In the genomic region with DNA sequence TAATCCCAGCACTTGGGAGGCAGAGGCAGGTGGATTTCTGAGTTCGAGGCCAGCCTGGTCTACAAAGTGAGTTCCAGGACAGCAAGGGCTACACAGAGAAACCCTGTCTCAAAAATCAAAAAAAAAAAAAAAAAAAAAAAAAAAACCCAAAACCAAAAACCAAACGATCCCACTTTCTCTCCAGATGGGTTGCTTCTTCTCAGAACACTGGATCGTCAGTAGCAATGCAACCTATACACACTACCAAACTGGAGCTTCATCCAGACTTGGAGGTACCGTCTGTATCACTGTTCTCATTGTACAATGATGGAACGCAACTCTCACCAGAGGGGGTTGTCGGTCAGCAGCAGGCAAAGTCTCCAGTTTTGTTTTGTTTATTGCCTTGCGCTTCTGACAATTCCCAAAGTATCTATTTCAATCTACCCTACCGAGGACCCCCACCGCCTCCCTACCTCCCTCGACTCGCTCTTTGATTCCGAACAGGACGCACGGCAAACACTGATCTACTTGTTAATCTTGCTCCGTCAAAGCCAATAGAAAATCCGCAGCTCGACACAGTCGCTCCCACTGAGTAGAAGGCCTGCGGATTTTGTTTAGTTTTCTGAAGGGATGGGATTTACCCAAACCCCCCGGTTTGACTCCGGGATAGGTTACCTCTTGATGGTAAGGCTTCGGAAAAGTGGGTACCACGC, we compare ENCODE assay signal across 8 mouse cellular contexts. TPM values are rescaled to one million over a fixed set of nuclear protein-coding genes. Genes with fewer than 3 reads are reported as not detected.
DNase-seq lines count a peak whose midpoint lies in the region; ATAC-seq and TF ChIP-seq lines count a peak whose summit lies in the region.

No protein-coding gene starts in this region.

- no peak for TF ChIP-seq CTCF in lung, embryonic 14.5 days (IDR thresholded peaks at IDR 0.05; ENCODE audit: low read depth)

- peak overlapping the region; percentile 91 for H3K27ac ChIP-seq in lung, embryonic 14.5 days (ENCODE audit: low read depth)
- peak overlapping the region; percentile 94 for H3K27ac ChIP-seq in embryonic facial prominence, embryonic 12.5 days
- peak overlapping the region; percentile 88 for H3K27ac ChIP-seq in intestine, embryonic 14.5 days (ENCODE audit: low read depth)
- H3K27ac ChIP-seq in neural tube, embryonic 12.5 days: no peak overlapping the region

- peaks cover 28% of the 10 kb centered on the region for H3K36me3 ChIP-seq in lung, embryonic 14.5 days (ENCODE audit: insufficient read depth)
- peaks cover 34% of the 10 kb centered on the region for H3K36me3 ChIP-seq in embryonic facial prominence, embryonic 12.5 days
- H3K36me3 ChIP-seq in intestine, embryonic 14.5 days (ENCODE audit: control insufficient read depth, insufficient read depth, low read length): peaks cover 25% of the 10 kb centered on the region
- peaks cover 35% of the 10 kb centered on the region for H3K36me3 ChIP-seq in neural tube, embryonic 12.5 days

- peak overlapping the region; percentile 69 for H3K4me2 ChIP-seq in lung, embryonic 14.5 days
- H3K4me2 ChIP-seq in embryonic facial prominence, embryonic 12.5 days (replicated peaks): peak overlapping the region; percentile 59
- H3K4me2 ChIP-seq in intestine, embryonic 14.5 days (ENCODE audit: low read length): peak overlapping the region; percentile 66
- H3K4me2 ChIP-seq in neural tube, embryonic 12.5 days (replicated peaks): peak overlapping the region; percentile 68

- H3K9ac ChIP-seq in lung, embryonic 14.5 days: peak overlapping the region; percentile 84
- peak overlapping the region; percentile 84 for H3K9ac ChIP-seq in embryonic facial prominence, embryonic 12.5 days
- H3K9ac ChIP-seq in intestine, embryonic 14.5 days (ENCODE audit: low read length): peak overlapping the region; percentile 74
- H3K9ac ChIP-seq in neural tube, embryonic 12.5 days: peak overlapping the region; percentile 78

- no peak for DNase-seq in lung, embryonic 14.5 days
- no peak for DNase-seq in lung, adult 18-20 months
- DNase-seq in intestine, embryonic 14.5 days (ENCODE audit: low spot score): no peak
- no peak for DNase-seq in ovary, postnatal 14 days (ENCODE audit: low spot score)
- no peak for DNase-seq in adrenal gland, adult 18-20 months (ENCODE audit: low spot score in 2 of 2)
- DNase-seq in frontal cortex, postnatal 36 days (ENCODE audit: low spot score in 2 of 2): no peak

- no peaks in the 10 kb centered on the region for H3K4me1 ChIP-seq in lung, embryonic 14.5 days (ENCODE audit: insufficient read depth)
- peaks cover 5% of the 10 kb centered on the region; the same call in 1 of the 2 replicates for H3K4me1 ChIP-seq in embryonic facial prominence, embryonic 12.5 days
- peaks cover 8% of the 10 kb centered on the region for H3K4me1 ChIP-seq in intestine, embryonic 14.5 days (replicated peaks; ENCODE audit: control insufficient read depth, insufficient read depth, low read length)
- H3K4me1 ChIP-seq in neural tube, embryonic 12.5 days: peaks cover 8% of the 10 kb centered on the region

- ATAC-seq in lung, embryonic 14.5 days (ENCODE audit: insufficient read depth): peak; percentile 19; the same call in 1 of the 2 replicates
- 0 out of 2 replicates have a peak, but pooled peaks have one; percentile 28 for ATAC-seq in embryonic facial prominence, embryonic 12.5 days (ENCODE audit: insufficient number of reproducible peaks, insufficient read depth, low FRiP score, low TSS enrichment)
- ATAC-seq in intestine, embryonic 14.5 days (replicated peaks; ENCODE audit: low FRiP score, low TSS enrichment, low read depth): peak; percentile 21
- ATAC-seq in neural tube, embryonic 12.5 days (ENCODE audit: low FRiP score, low read depth): no peak

- H3K27me3 ChIP-seq in lung, embryonic 14.5 days (ENCODE audit: insufficient read depth, low read length): no peaks in the 10 kb centered on the region
- H3K27me3 ChIP-seq in embryonic facial prominence, embryonic 12.5 days: no peaks in the 10 kb centered on the region
- no peaks in the 10 kb centered on the region for H3K27me3 ChIP-seq in intestine, embryonic 14.5 days (replicated peaks; ENCODE audit: control insufficient read depth, insufficient read depth, low read length)
- no peaks in the 10 kb centered on the region for H3K27me3 ChIP-seq in neural tube, embryonic 12.5 days (replicated peaks)

- peak overlapping the region; percentile 76 for H3K4me3 ChIP-seq in lung, embryonic 14.5 days (ENCODE audit: low read depth, low read length)
- peak overlapping the region; percentile 75 for H3K4me3 ChIP-seq in embryonic facial prominence, embryonic 12.5 days
- H3K4me3 ChIP-seq in intestine, embryonic 14.5 days (ENCODE audit: low read depth, low read length): peak overlapping the region; percentile 49
- peak overlapping the region; percentile 66 for H3K4me3 ChIP-seq in neural tube, embryonic 12.5 days

- H3K9me3 ChIP-seq in lung, embryonic 14.5 days (ENCODE audit: low read depth, low read length): no peaks in the 10 kb centered on the region; the same call in 1 of the 2 replicates
- H3K9me3 ChIP-seq in embryonic facial prominence, embryonic 12.5 days: 0 out of 2 replicates have a peak, but pooled peaks cover 3% of the 10 kb centered on the region
- H3K9me3 ChIP-seq in intestine, embryonic 14.5 days (ENCODE audit: control insufficient read depth, low read length): peaks cover under 1% of the 10 kb centered on the region; the same call in 1 of the 2 replicates
- H3K9me3 ChIP-seq in neural tube, embryonic 12.5 days: no peaks in the 10 kb centered on the region

- 4% methylated on average over 23 of the region's 23 CpGs for WGBS in lung, embryonic 14.5 days
- 4% methylated on average over 23 of the region's 23 CpGs for WGBS in embryonic facial prominence, embryonic 12.5 days
- 4% methylated on average over 23 of the region's 23 CpGs for WGBS in intestine, embryonic 14.5 days
- WGBS in neural tube, embryonic 12.5 days: 4% methylated on average over 23 of the region's 23 CpGs

RNA-seq across cellular contexts. Expression of a gene that starts 0.5 kb away (rescaled TPM):
- 83.0 and 83.9 TPM in 2 replicates for polyA plus RNA-seq in lung, embryonic 14.5 days (2014; fragmentation: Nextera tagmentation; extraction: Ambion mirVana)
- 78.0 and 84.0 TPM in 2 replicates for polyA plus RNA-seq in embryonic facial prominence, embryonic 12.5 days (2016; fragmentation: Nextera tagmentation; extraction: Ambion mirVana)
- 70.1 and 72.7 TPM in 2 replicates for polyA plus RNA-seq in intestine, embryonic 14.5 days (2014; fragmentation: Nextera tagmentation; extraction: Ambion mirVana)
- 64.7 and 68.3 TPM in 2 replicates for polyA plus RNA-seq in neural tube, embryonic 12.5 days (2016; fragmentation: Nextera tagmentation; extraction: Ambion mirVana)
- total RNA-seq in adrenal gland, adult 18-20 months (2021): 10 to 100 TPM; 41.2 to 52.2 TPM

RNA-seq across cellular contexts. Expression of a gene that starts 0.6 kb away (rescaled TPM):
- polyA plus RNA-seq in lung, embryonic 14.5 days (2014; fragmentation: Nextera tagmentation; extraction: Ambion mirVana): 290 and 295 TPM in 2 replicates
- polyA plus RNA-seq in embryonic facial prominence, embryonic 12.5 days (2016; fragmentation: Nextera tagmentation; extraction: Ambion mirVana): 328 and 358 TPM in 2 replicates
- polyA plus RNA-seq in intestine, embryonic 14.5 days (2014; fragmentation: Nextera tagmentation; extraction: Ambion mirVana): 267 TPM in 2 replicates
- 310 and 330 TPM in 2 replicates for polyA plus RNA-seq in neural tube, embryonic 12.5 days (2016; fragmentation: Nextera tagmentation; extraction: Ambion mirVana)
- total RNA-seq in adrenal gland, adult 18-20 months (2021): 100 to 1,000 TPM; 136 to 140 TPM

RNA-seq across cellular contexts. Expression of a gene that starts 18.4 kb away (rescaled TPM):
- 2.1 and 2.2 TPM in 2 replicates for polyA plus RNA-seq in lung, embryonic 14.5 days (2014; fragmentation: Nextera tagmentation; extraction: Ambion mirVana)
- polyA plus RNA-seq in embryonic facial prominence, embryonic 12.5 days (2016; fragmentation: Nextera tagmentation; extraction: Ambion mirVana): 1.7 and 2.0 TPM in 2 replicates
- 1.3 TPM in 2 replicates for polyA plus RNA-seq in intestine, embryonic 14.5 days (2014; fragmentation: Nextera tagmentation; extraction: Ambion mirVana)
- 2.1 and 2.2 TPM in 2 replicates for polyA plus RNA-seq in neural tube, embryonic 12.5 days (2016; fragmentation: Nextera tagmentation; extraction: Ambion mirVana)
- 1 to 10 TPM in 1 of 2 experiments, not detected in 1; 1.5 TPM for total RNA-seq in adrenal gland, adult 18-20 months (2021)

RNA-seq across cellular contexts. Expression of a gene that starts 50.9 kb away (rescaled TPM):
- 72.6 and 74.0 TPM in 2 replicates for polyA plus RNA-seq in lung, embryonic 14.5 days (2014; fragmentation: Nextera tagmentation; extraction: Ambion mirVana)
- 105 and 111 TPM in 2 replicates for polyA plus RNA-seq in embryonic facial prominence, embryonic 12.5 days (2016; fragmentation: Nextera tagmentation; extraction: Ambion mirVana)
- 77.9 and 87.3 TPM in 2 replicates for polyA plus RNA-seq in intestine, embryonic 14.5 days (2014; fragmentation: Nextera tagmentation; extraction: Ambion mirVana)
- 86.5 and 93.9 TPM in 2 replicates for polyA plus RNA-seq in neural tube, embryonic 12.5 days (2016; fragmentation: Nextera tagmentation; extraction: Ambion mirVana)
- total RNA-seq in adrenal gland, adult 18-20 months (2021): 10 to 100 TPM; 31.9 to 32.2 TPM
